Mouse (Mus musculus): ENCODE results near the gene Banp. TPM values are rescaled to one million over a fixed set of nuclear protein-coding genes. Genes with fewer than 3 reads are reported as not detected.

Banp gene
- polyA plus RNA-seq, 1 experiment from 2014 or later = 15.2 TPM

DNA sequence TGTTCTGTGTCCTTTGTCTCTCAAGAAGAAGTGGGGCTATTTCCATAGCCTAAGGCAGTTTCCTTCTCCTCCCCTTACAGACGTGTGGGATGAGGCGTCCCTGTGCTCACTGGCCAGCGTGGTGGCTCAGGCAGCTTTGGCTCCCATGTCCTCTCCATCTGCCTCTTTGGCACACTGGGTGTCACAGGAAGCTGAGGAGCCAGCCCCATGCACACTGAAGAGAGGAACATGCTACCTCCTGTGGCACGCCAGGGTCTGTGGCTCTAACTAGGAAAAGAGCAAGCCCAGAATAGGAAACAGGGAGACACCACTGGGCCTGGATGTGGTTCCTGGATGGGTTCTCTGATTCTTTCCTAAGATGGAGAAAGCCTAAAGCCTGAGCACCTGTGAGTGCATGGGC is 99.7 kb downstream of the Banp start:
- Histone ChIP-seq H3K27ac (replicated peaks) (no peak overlapping the region), H3K36me3 (replicated peaks) (no peaks in the 10 kb centered on the region), H3K4me3 (replicated peaks) (no peak overlapping the region), H3K9me3 (replicated peaks) (no peaks in the 10 kb centered on the region), H3K27me3 (no peaks in the 10 kb centered on the region), H3K9ac (no peak overlapping the region), H3K4me1 (replicated peaks) (no peaks in the 10 kb centered on the region), H3K4me2 (no peak overlapping the region)
- 69% methylated on average over 4 of the region's 4 CpGs for WGBS (ENCODE audit: insufficient replicate concordance)
- ATAC-seq (ENCODE audit: insufficient read depth) = no peak

DNA sequence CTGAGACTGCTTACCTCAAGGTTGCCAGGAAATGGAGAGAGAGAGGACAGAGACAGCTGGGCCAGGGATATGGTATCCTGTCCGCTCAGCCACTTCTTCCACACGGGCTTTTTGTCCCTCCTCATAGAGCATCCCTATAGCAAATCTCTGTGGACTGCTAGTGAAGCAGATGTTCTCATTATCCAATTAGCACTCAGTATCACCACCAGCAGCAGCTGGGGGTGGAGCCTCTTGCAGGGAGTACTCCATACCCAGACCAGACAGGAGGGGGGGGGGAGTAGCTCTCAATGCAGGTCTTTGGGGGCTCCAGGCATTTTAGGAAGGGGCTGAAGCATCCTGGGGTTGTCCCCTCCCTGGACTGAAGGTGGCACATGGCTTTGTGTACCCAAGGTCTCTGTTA is 100.4 kb downstream of the Banp start:
- Histone ChIP-seq H3K36me3 (replicated peaks) (no peaks in the 10 kb centered on the region), H3K27me3 (no peaks in the 10 kb centered on the region), H3K4me2 (no peak overlapping the region), H3K9ac (no peak overlapping the region), H3K4me1 (replicated peaks) (no peaks in the 10 kb centered on the region), H3K27ac (replicated peaks) (no peak overlapping the region), H3K4me3 (replicated peaks) (no peak overlapping the region), H3K9me3 (replicated peaks) (no peaks in the 10 kb centered on the region)
- 47% methylated on average over 2 of the region's 2 CpGs for WGBS (ENCODE audit: insufficient replicate concordance)
- ATAC-seq (ENCODE audit: insufficient read depth) = no peak

DNA sequence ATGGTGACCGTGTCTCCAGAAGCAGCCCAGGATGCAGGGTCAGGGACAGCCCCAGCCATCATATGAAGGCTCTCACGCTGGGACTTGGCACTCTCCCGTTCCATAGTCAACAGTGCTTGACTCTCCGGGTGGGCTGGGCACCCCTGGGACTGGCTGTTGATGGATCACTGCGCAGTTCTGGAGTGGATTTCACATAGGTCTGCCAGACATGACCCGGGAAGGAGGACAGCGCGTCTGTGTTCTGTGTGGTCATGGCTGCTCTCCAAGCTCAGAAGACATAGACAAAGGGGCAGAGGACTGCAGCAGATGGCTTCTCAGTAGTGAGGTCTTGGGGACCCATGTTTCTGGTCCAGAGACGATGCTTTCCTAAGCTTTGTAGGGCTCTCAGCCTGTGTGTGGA is 101.1 kb downstream of the Banp start:
- H3K9ac ChIP-seq = no peak overlapping the region
- H3K27ac ChIP-seq (replicated peaks) = no peak overlapping the region
- H3K4me2 ChIP-seq = no peak overlapping the region
- H3K36me3 ChIP-seq (replicated peaks) = no peaks in the 10 kb centered on the region
- no peaks in the 10 kb centered on the region for H3K4me1 ChIP-seq (replicated peaks)
- no peaks in the 10 kb centered on the region for H3K27me3 ChIP-seq
- no peaks in the 10 kb centered on the region for H3K9me3 ChIP-seq (replicated peaks)
- H3K4me3 ChIP-seq (replicated peaks) = no peak overlapping the region
- 77% methylated on average over 9 of the region's 9 CpGs for WGBS (ENCODE audit: insufficient replicate concordance)
- no peak for ATAC-seq (ENCODE audit: insufficient read depth)

GRCm38 (mm10) chr8:122055321-122055720 is 105.8 kb downstream of the Banp start:
- no peaks in the 10 kb centered on the region for H3K36me3 ChIP-seq (replicated peaks)
- no peak overlapping the region for H3K27ac ChIP-seq (replicated peaks)
- H3K9me3 ChIP-seq (replicated peaks) = no peaks in the 10 kb centered on the region
- ATAC-seq (ENCODE audit: insufficient read depth) = no peak
- 51% methylated on average over 10 of the region's 10 CpGs for WGBS (ENCODE audit: insufficient replicate concordance)
- no peaks in the 10 kb centered on the region for H3K27me3 ChIP-seq
- no peak overlapping the region for H3K4me2 ChIP-seq
- no peaks in the 10 kb centered on the region for H3K4me1 ChIP-seq (replicated peaks)
- H3K4me3 ChIP-seq (replicated peaks) = no peak overlapping the region
- no peak overlapping the region for H3K9ac ChIP-seq

DNA sequence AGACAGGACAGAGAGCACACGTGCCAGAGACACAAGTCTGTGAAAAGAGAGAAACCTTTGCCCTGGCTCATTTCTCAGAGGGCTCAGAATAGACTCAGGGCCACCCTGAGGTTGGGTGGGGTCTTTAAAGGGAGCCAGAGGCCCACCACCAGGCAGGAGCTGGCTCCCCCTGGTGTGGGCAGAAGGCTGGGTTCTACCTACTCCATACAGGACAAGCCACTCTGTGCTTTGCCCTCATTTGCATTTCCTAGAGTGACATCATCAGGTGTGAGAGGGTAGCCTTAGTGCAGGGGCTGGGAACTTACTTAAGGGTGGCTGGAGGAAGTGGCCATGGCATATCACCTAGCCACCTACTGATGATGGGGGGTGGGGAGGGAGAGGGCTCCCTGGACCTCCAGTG is 106.6 kb downstream of the Banp start:
- no peak overlapping the region for H3K27ac ChIP-seq (replicated peaks)
- H3K4me3 ChIP-seq (replicated peaks) = no peak overlapping the region
- no peaks in the 10 kb centered on the region for H3K9me3 ChIP-seq (replicated peaks)
- no peak overlapping the region for H3K9ac ChIP-seq
- ATAC-seq (ENCODE audit: insufficient read depth) = no peak
- no peaks in the 10 kb centered on the region for H3K27me3 ChIP-seq
- no peak overlapping the region for H3K4me2 ChIP-seq
- H3K36me3 ChIP-seq (replicated peaks) = no peaks in the 10 kb centered on the region
- no peaks in the 10 kb centered on the region for H3K4me1 ChIP-seq (replicated peaks)
- WGBS (ENCODE audit: insufficient replicate concordance) = 30% methylated on average over 1 of the region's 1 CpGs

GRCm38 (mm10) chr8:122056882-122057281 is 107.3 kb downstream of the Banp start:
- no peak for ATAC-seq (ENCODE audit: insufficient read depth)
- Histone ChIP-seq H3K9ac (no peak overlapping the region), H3K4me1 (replicated peaks) (no peaks in the 10 kb centered on the region), H3K36me3 (replicated peaks) (no peaks in the 10 kb centered on the region), H3K4me3 (replicated peaks) (no peak overlapping the region), H3K27ac (replicated peaks) (no peak overlapping the region), H3K9me3 (replicated peaks) (no peaks in the 10 kb centered on the region), H3K4me2 (no peak overlapping the region), H3K27me3 (no peaks in the 10 kb centered on the region)
- 54% methylated on average over 7 of the region's 7 CpGs for WGBS (ENCODE audit: insufficient replicate concordance)

GRCm38 (mm10) chr8:122058510-122058909 is 109.0 kb downstream of the Banp start:
- H3K27ac ChIP-seq (replicated peaks) = no peak overlapping the region
- no peak for ATAC-seq (ENCODE audit: insufficient read depth)
- H3K4me2 ChIP-seq = no peak overlapping the region
- no peak overlapping the region for H3K4me3 ChIP-seq (replicated peaks)
- no peaks in the 10 kb centered on the region for H3K36me3 ChIP-seq (replicated peaks)
- H3K4me1 ChIP-seq (replicated peaks) = 0 out of 2 replicates have a peak, but pooled peaks cover 4% of the 10 kb centered on the region
- no peak overlapping the region for H3K9ac ChIP-seq
- H3K9me3 ChIP-seq (replicated peaks) = no peaks in the 10 kb centered on the region
- WGBS (ENCODE audit: insufficient replicate concordance) = 52% methylated on average over 9 of the region's 9 CpGs
- H3K27me3 ChIP-seq = no peaks in the 10 kb centered on the region

- 64% methylated on average over 8 of the region's 8 CpGs for WGBS (ENCODE audit: insufficient replicate concordance)
- no peak overlapping the region for H3K9ac ChIP-seq
Measured at GRCm38 (mm10) chr8:122058951-122059350, 109.4 kb downstream of the Banp start.

GRCm38 (mm10) chr8:122062508-122063223 is 113.1 kb downstream of the Banp start:
- no peak for ATAC-seq (ENCODE audit: insufficient read depth)
- WGBS (ENCODE audit: insufficient replicate concordance) = 57% methylated on average over 12 of the region's 12 CpGs
- Histone ChIP-seq H3K4me3 (replicated peaks) (no peak overlapping the region), H3K27ac (replicated peaks) (no peak overlapping the region), H3K9me3 (replicated peaks) (no peaks in the 10 kb centered on the region), H3K4me2 (no peak overlapping the region), H3K27me3 (no peaks in the 10 kb centered on the region), H3K36me3 (replicated peaks) (no peaks in the 10 kb centered on the region), H3K4me1 (replicated peaks) (0 out of 2 replicates have a peak, but pooled peaks cover 4% of the 10 kb centered on the region), H3K9ac (no peak overlapping the region)

More at GRCm38 (mm10) chr8:122058951-122059350, 109.4 kb downstream of the Banp start:
- 0 out of 2 replicates have a peak, but pooled peaks cover 4% of the 10 kb centered on the region for H3K4me1 ChIP-seq (replicated peaks)
- H3K4me3 ChIP-seq (replicated peaks) = no peak overlapping the region
- H3K9me3 ChIP-seq (replicated peaks) = no peaks in the 10 kb centered on the region
- no peaks in the 10 kb centered on the region for H3K36me3 ChIP-seq (replicated peaks)
- no peak for ATAC-seq (ENCODE audit: insufficient read depth)
- H3K27me3 ChIP-seq = no peaks in the 10 kb centered on the region
- H3K4me2 ChIP-seq = no peak overlapping the region
- H3K27ac ChIP-seq (replicated peaks) = no peak overlapping the region

DNA sequence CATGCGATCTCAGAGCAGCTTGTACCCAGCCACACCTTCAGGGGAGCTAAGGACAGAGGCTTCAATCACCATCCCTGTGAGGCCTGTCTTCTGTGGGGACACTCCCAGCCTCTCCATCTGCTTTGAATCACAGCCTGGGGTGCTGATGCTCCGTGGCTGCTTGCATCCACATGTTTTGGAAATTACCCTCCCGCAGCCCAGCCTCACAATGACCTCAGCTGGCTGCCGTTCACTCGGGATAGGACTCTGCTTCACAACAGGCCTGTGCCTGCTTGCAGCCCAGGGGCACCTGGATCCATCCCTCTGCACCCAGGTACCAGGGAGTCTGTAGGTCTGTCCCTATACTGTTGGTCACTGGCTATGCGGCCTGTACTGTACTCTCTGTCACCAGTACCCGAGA is 114.8 kb downstream of the Banp start:
- Histone ChIP-seq H3K27ac (replicated peaks) (no peak overlapping the region), H3K9me3 (replicated peaks) (no peaks in the 10 kb centered on the region), H3K4me3 (replicated peaks) (no peak overlapping the region), H3K27me3 (no peaks in the 10 kb centered on the region), H3K36me3 (replicated peaks) (no peaks in the 10 kb centered on the region), H3K4me2 (no peak overlapping the region), H3K9ac (no peak overlapping the region), H3K4me1 (replicated peaks) (0 out of 2 replicates have a peak, but pooled peaks cover 4% of the 10 kb centered on the region)
- WGBS (ENCODE audit: insufficient replicate concordance) = 63% methylated on average over 7 of the region's 7 CpGs
- ATAC-seq (ENCODE audit: insufficient read depth) = no peak

DNA sequence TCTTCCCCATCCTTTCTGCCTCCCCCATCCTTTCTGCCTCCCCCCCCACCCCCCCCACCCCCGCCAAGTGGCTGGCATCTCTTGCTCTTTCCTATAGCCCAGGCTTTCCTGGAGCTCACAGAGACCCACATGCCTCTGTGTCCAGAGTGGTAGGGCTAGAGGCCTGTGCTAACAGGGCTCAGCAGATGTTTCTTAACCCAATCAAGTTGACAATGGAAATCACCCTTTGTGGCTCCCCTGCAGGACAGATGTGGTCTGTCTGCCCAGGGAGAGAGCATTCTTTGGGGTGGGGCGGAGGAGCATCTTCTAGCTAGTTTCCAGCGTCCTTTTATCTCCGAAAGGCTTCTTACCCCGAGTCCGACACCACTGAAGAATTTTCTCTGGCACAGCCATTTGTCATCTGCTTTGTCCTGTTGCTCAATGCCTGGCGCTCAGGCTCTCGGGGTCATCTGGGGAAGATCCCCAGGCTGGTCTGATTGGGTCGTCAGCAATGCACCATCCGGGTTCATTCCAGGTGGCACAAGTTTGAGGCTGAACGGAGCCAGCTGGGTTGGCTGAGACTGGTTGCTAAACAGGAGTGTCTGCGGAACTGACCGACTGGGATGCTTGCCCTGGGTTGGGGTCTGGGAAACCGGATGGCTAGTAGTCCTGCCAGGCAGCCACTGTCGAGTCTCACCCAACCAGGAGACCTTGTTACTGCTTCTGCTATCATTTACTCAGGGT is 118.4 kb downstream of the Banp start:
- peaks cover 4% of the 10 kb centered on the region; the same call in 1 of the 2 replicates for H3K27me3 ChIP-seq

More for the DNA sequence above, 118.4 kb downstream of the Banp start:
- no peak for ATAC-seq (ENCODE audit: insufficient read depth)
- H3K9ac ChIP-seq = no peak overlapping the region
- H3K4me2 ChIP-seq = no peak overlapping the region
- no peaks in the 10 kb centered on the region for H3K9me3 ChIP-seq (replicated peaks)
- no peaks in the 10 kb centered on the region for H3K36me3 ChIP-seq (replicated peaks)
- 0 out of 2 replicates have a peak, but pooled peaks cover 2% of the 10 kb centered on the region for H3K4me1 ChIP-seq (replicated peaks)
- no peak overlapping the region for H3K27ac ChIP-seq (replicated peaks)
- no peak overlapping the region for H3K4me3 ChIP-seq (replicated peaks)
- 61% methylated on average over 15 of the region's 15 CpGs for WGBS (ENCODE audit: insufficient replicate concordance)
